Mouse (Mus musculus) neural tube, embryonic 12.5 days (tissue): ENCODE data around the gene Slc27a4. TPM values are rescaled to one million over a fixed set of nuclear protein-coding genes. Genes with fewer than 3 reads are reported as not detected.

ENCODE experiments used
- ATAC-seq: fragments of 200-750 bp; cut with Nextera tagmentation; 2 replicates; pipeline ENCODE4 v1.8.0; 2017; ENCODE audit warnings: low read depth, mild to moderate bottlenecking, moderate TSS enrichment, moderate library complexity; ENCODE audit not compliant: low FRiP score
- H3K27ac ChIP-seq: fragments of 300-500 bp; sonication (generic); 2 replicates; pipeline ENCODE4 v1.5.1; 2016
- H3K27me3 ChIP-seq: fragments of 300-500 bp; sonication (generic); replicated peaks from 2 replicates; pipeline ENCODE4 v1.6.1; 2016; ENCODE audit warnings: mild to moderate bottlenecking
- H3K36me3 ChIP-seq: fragments of 300-500 bp; sonication (generic); 2 replicates; pipeline ENCODE4 v1.6.1; 2016; ENCODE audit warnings: mild to moderate bottlenecking
- H3K4me1 ChIP-seq: fragments of 300-500 bp; sonication (generic); 2 replicates; pipeline ENCODE4 v1.6.1; 2016
- H3K4me2 ChIP-seq: fragments of 300-500 bp; sonication (generic); replicated peaks from 2 replicates; pipeline ENCODE4 v1.6.1; 2016; ENCODE audit warnings: mild to moderate bottlenecking
- H3K4me3 ChIP-seq: fragments of 300-500 bp; sonication (generic); 2 replicates; pipeline ENCODE4 v1.5.1; 2016
- H3K9ac ChIP-seq: fragments of 300-500 bp; sonication (generic); 2 replicates; pipeline ENCODE4 v1.6.1; 2016; ENCODE audit warnings: mild to moderate bottlenecking
- H3K9me3 ChIP-seq: fragments of 300-500 bp; sonication (generic); 2 replicates; pipeline ENCODE4 v1.6.1; 2016; ENCODE audit warnings: mild to moderate bottlenecking
- WGBS: fragments of 180-500 bp; shearing (Covaris S2); methylation state at CpG from one replicate; pipeline ENCODE4 v1.1.7; 2016; 5-methylcytosine and 5-hydroxymethylcytosine counted together
- polyA plus RNA-seq: library from polyadenylated mRNA; unstranded; fragments of >200 nt; fragmentation: Nextera tagmentation; extraction: Ambion mirVana; gene quantifications from 2 replicates; pipeline ENCODE4 v1.2.1, GENCODE M21; 2016

Gene Slc27a4
- polyA plus RNA-seq, 1 experiment from 2014 or later = 32.7 TPM

DNA sequence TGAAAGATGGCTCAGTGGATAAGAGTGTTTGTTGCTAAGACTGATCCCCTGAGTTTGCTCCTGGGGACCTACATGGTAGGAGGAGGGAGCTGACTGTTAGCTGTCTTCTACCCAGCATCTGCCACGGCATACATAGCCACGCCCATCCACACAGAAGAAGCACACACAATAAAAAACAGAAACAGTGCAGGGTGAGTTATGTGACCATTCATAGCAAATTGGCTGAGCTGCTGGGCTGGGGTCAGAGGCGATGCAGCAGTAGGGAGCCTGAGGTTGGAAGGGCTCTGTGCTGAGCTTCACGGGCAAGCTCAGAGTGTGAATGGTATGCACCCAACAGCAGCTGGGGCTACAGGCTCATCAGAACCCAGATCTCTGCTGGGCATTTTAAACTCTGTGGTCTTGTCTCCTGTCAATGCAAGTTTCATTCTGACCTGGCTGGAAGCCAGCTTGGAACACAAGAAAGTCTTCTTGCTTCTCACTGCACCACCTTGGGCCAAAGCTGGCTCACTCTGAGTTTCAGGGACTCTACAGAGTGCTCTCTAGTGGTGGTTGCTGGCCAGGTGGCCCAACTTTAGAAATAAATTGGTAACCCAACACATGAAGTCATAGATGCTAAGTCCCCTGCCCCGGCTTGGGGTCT is 47.5 kb downstream of the Slc27a4 start:
- WGBS = 21% methylated on average over 5 of the region's 5 CpGs
- Histone ChIP-seq H3K4me1 (peaks cover 63% of the 10 kb centered on the region), H3K9me3 (no peaks in the 10 kb centered on the region), H3K27ac (peak overlapping the region; percentile 11), H3K4me3 (no peak overlapping the region), H3K27me3 (no peaks in the 10 kb centered on the region), H3K36me3 (no peaks in the 10 kb centered on the region), H3K4me2 (0 out of 2 replicates have a peak overlapping the region, but pooled peaks have one; percentile 2), H3K9ac (0 out of 2 replicates have a peak overlapping the region, but pooled peaks have one; percentile 2)
- ATAC-seq = no peak

DNA sequence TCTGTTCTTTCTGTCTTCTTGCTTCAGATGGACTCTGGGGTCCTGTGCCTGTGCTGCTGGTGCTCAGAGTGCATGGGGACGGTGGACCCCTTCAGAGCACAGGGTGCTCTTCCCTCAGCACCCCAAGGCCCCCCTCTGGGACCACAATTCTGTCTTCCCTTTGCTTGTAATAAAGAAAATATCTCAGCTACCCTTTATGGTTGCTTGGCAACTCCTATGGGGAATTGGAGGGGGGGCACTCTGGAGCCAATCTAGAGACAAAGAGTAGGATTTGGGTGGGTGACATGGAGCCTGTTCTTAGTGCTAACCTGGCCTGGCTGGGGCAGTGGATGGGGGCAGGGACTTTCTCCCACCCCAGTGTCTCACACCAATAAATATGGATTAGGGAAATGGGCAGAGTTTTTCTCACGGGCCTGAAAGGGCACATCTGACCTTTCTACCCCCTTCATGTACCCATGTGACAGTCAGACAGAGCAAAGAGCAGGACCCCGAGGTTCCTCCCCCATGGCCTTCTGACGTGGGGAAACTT is 50.6 kb downstream of the Slc27a4 start:
- 8% methylated on average over 4 of the region's 4 CpGs for WGBS
- ATAC-seq = no peak
- Histone ChIP-seq H3K36me3 (no peaks in the 10 kb centered on the region), H3K27ac (peak overlapping the region; percentile 46), H3K4me1 (peaks cover 76% of the 10 kb centered on the region), H3K9ac (no peak overlapping the region), H3K9me3 (no peaks in the 10 kb centered on the region), H3K4me3 (no peak overlapping the region), H3K4me2 (no peak overlapping the region; the same call in 1 of the 2 replicates), H3K27me3 (no peaks in the 10 kb centered on the region)

DNA sequence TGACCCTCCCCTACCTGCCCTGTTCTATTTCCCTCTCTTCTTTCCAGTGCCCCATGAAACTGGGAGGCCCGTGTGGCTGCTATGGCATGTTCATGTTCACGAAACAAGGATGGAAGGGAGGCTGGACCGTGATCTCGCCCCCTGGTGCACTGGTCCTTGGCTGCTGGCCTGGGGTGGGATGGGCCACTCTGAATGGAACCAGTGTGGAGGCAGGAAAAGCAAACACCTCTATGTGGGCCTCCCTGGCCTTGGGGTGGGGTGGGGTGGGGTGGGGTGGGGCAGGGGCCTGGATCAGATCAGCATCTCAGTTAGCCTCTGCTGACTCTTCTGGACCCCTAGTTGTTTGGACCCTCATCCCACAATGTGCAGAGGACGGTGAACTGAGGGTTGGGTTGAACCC is 51.3 kb downstream of the Slc27a4 start:
- Histone ChIP-seq H3K4me1 (peaks cover 75% of the 10 kb centered on the region), H3K27me3 (no peaks in the 10 kb centered on the region), H3K4me2 (no peak overlapping the region), H3K27ac (peak overlapping the region; percentile 46; the same call in 1 of the 2 replicates), H3K9ac (no peak overlapping the region), H3K9me3 (no peaks in the 10 kb centered on the region), H3K4me3 (no peak overlapping the region), H3K36me3 (no peaks in the 10 kb centered on the region)
- ATAC-seq = no peak
- 32% methylated on average over 5 of the region's 5 CpGs for WGBS

DNA sequence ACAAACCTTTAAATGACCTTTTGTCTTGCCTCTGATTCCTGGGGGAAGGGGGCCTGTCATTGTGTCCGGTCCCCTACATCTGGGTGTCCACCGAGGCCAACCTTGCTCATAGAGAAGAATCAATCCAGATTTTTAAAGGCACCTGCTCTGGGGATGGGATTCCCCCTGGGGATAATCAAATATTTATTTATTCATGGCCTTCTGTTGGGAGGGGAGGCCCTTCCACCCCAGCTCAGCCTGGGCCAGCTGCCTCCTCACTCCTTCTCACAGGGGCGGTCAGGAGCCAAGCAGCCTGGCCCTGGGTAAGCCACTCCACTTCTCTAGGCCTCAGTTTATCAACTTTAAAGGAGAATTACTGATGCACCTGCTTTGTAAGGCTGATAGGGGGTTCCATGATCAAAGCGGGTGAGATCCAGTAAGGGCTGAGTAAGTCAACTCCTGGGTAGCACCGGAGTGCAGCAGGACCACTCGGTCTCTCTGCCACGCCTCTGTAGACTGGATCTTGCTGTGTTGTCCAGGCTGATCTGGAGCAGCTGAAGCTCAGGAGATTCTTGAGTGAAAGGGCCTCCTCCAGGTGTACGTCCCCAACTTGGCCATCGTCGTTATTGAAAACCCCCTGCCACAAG is 53.3 kb downstream of the Slc27a4 start:
- peaks cover 61% of the 10 kb centered on the region for H3K4me1 ChIP-seq
- 31% methylated on average over 10 of the region's 10 CpGs for WGBS
- no peak overlapping the region for H3K4me3 ChIP-seq
- H3K27me3 ChIP-seq = no peaks in the 10 kb centered on the region
- ATAC-seq = peak; percentile 34; the same call in 1 of the 2 replicates
- 0 out of 2 replicates have a peak overlapping the region, but pooled peaks have one; percentile 27 for H3K4me2 ChIP-seq
- no peaks in the 10 kb centered on the region for H3K36me3 ChIP-seq
- 0 out of 2 replicates have a peak overlapping the region, but pooled peaks have one; percentile 0 for H3K9ac ChIP-seq
- H3K27ac ChIP-seq = peak overlapping the region; percentile 70
- H3K9me3 ChIP-seq = no peaks in the 10 kb centered on the region

DNA sequence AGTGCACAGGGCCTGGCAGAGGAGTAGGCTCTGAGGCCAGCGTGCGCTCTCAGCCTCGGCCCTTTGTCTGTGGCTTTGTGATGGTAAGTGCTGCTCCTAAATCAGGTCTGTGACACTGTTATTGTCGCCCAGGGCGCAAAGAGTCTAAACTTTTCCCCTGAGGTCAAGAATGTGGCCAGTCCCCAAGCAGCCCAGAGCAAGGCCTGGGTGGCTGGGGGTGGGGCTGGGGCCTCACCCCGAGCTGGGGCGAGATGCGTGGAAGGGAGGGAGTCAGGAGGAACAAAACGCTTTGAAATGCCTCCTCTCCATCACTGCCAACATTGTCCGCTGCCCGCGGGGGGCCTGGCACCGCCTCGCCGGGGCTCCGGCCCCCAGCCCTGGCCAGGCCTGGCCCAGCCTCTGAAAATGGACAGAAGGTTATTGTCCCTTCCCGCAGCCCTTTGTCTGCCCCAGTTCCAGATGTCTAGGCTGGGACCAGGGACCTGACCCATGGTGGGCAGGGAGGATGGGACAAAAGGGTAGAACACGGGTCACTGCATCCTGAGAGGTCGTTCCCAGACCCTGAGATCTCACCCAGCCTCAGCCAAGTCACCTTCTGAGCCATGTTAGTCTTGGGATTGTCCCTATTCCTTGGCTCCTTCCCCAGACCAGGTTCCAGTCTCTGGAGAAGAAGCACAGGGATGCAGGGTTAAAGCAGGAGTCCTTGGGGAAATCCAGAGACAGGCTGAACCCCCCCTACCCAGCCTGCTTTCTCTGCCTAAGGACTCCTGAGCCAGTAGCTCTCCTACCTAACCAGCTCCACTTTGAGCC is 54.2 kb downstream of the Slc27a4 start:
- Histone ChIP-seq H3K4me2 (peak overlapping the region; percentile 27), H3K4me1 (peaks cover 61% of the 10 kb centered on the region), H3K27ac (peak overlapping the region; percentile 70), H3K9ac (peak overlapping the region; percentile 38; the same call in 1 of the 2 replicates), H3K9me3 (no peaks in the 10 kb centered on the region), H3K36me3 (no peaks in the 10 kb centered on the region), H3K27me3 (no peaks in the 10 kb centered on the region), H3K4me3 (no peak overlapping the region)
- 2% methylated on average over 19 of the region's 19 CpGs for WGBS
- peak; percentile 69 for ATAC-seq

DNA sequence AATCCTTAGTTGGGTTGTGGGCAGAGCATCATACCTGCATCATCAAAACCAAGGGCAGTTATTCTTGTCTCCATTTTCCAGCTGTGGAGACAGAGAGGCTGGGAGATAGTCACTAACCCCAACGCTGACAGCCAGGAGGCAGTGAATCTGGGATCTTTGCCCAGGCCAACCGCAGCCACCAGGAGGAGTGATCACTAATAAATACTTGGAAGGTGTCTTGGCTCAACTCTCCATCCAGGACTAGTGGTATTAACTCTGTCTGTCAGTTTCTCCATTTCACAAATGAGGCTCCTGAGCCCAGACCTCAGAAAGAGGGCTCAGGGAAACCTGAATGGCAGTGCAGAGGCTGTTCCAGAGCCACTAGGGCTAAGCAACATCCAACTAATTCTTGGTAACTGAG is 54.9 kb downstream of the Slc27a4 start:
- Histone ChIP-seq H3K4me2 (peak overlapping the region; percentile 27; the same call in 1 of the 2 replicates), H3K4me1 (peaks cover 61% of the 10 kb centered on the region), H3K27ac (peak overlapping the region; percentile 70; the same call in 1 of the 2 replicates), H3K4me3 (no peak overlapping the region), H3K9me3 (no peaks in the 10 kb centered on the region), H3K27me3 (no peaks in the 10 kb centered on the region), H3K9ac (0 out of 2 replicates have a peak overlapping the region, but pooled peaks have one; percentile 38), H3K36me3 (no peaks in the 10 kb centered on the region)
- WGBS = 20% methylated on average over 2 of the region's 2 CpGs
- no peak for ATAC-seq

DNA sequence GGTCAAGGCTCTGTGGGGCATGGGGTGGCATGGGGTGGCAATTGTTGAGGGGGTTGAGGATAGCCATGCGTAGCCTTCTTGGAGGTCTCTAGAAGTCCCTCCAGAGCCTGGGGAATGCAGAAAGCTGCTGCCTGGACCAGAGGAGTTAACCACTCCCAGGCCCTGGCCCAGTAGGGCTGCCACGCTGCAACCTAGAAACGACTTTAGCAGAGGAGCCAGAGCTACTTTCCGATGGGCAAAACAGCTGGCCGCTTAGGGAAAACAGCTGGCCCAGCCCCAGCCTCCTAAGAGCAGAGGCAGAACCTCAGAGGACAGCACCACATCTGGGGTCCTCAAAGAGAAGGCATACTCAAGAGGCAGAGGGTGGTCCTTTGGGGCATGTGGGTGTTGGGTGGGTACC is 55.5 kb downstream of the Slc27a4 start:
- no peak overlapping the region for H3K4me3 ChIP-seq
- no peak overlapping the region for H3K27ac ChIP-seq
- H3K36me3 ChIP-seq = no peaks in the 10 kb centered on the region
- ATAC-seq = no peak
- H3K9me3 ChIP-seq = no peaks in the 10 kb centered on the region
- H3K4me1 ChIP-seq = peaks cover 56% of the 10 kb centered on the region
- no peak overlapping the region for H3K4me2 ChIP-seq
- H3K9ac ChIP-seq = no peak overlapping the region
- WGBS = 49% methylated on average over 5 of the region's 5 CpGs
- no peaks in the 10 kb centered on the region for H3K27me3 ChIP-seq

DNA sequence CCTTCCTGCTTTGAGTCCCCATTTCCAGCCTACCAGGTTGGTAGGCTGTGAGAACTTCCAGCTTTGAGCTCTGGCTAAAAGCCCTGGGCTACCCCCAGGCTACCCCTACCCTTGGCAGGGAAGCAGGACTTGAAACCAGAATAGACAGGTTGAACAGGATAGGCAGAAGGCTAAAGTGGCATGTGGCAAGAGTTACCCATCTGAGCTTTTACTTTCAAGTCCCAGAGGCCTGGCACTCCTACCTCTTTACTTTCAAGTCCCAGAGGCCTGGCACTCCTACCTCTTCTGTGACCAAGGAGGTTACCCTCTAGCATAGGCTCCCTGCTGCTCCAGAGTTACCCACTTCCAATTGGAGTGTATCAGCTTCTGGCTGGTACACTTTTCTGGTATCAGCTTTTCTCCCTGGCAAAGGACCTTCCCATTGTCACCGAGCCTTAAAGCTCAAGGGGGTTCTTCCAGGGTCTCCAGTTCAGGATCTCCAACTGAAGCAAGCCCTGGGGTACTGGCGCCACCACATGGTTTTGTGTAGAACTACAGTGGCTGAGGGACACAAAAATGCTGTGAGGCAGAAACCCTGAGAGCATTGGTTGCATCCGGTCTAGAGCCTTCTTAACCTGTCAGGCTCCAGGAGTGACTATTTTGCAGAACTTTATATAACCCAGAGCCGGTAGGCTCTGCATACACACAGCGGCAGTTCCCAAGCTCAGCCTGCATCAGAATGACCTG is 56.5 kb downstream of the Slc27a4 start:
- Histone ChIP-seq H3K4me2 (no peak overlapping the region), H3K9ac (no peak overlapping the region), H3K27me3 (no peaks in the 10 kb centered on the region), H3K4me3 (no peak overlapping the region), H3K36me3 (no peaks in the 10 kb centered on the region), H3K4me1 (peaks cover 46% of the 10 kb centered on the region), H3K27ac (no peak overlapping the region), H3K9me3 (no peaks in the 10 kb centered on the region)
- WGBS = 9% methylated on average over 5 of the region's 5 CpGs
- ATAC-seq = no peak

DNA sequence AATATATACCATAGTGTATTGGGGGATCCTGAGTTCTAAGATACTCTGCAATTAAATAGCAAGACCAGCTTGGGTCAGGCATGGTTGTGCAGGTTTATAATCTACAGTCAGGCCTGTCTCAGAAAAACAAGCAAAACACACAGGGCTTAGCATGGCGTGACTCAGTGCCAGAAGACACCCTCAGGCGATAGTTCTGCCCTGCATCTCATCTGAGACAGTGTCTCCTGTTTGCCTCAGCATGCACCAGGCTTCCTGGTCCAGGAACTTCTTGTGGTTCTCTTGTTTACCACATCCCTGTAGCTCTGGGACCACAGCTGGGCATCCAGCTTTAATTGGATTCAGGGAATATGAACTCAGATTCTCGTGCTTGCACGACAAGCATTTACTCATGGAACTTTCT is 62.7 kb downstream of the Slc27a4 start:
- no peaks in the 10 kb centered on the region for H3K9me3 ChIP-seq
- no peak overlapping the region for H3K4me2 ChIP-seq
- no peak overlapping the region for H3K27ac ChIP-seq
- 86% methylated on average over 4 of the region's 4 CpGs for WGBS
- no peak overlapping the region for H3K4me3 ChIP-seq
- no peaks in the 10 kb centered on the region for H3K27me3 ChIP-seq
- H3K36me3 ChIP-seq = no peaks in the 10 kb centered on the region
- peaks cover 17% of the 10 kb centered on the region for H3K4me1 ChIP-seq
- H3K9ac ChIP-seq = no peak overlapping the region
- ATAC-seq = no peak
